Mouse (Mus musculus) heart, embryonic 11.5 days (tissue): ENCODE data around the gene Mrps34. TPM values are rescaled to one million over a fixed set of nuclear protein-coding genes. Genes with fewer than 3 reads are reported as not detected.

Experiments
- ATAC-seq: fragments of 200-750 bp; cut with Nextera tagmentation; replicated peaks from 2 replicates; pipeline ENCODE4 v1.8.0; 2017; ENCODE audit warnings: moderate library complexity; ENCODE audit not compliant: insufficient number of reproducible peaks, low FRiP score, low TSS enrichment
- H3K27ac ChIP-seq: fragments of 300-500 bp; sonication (generic); 2 replicates; pipeline ENCODE4 v1.5.1; 2014; ENCODE audit warnings: mild to moderate bottlenecking, low read depth, low read length
- H3K27me3 ChIP-seq: fragments of 300-500 bp; sonication (generic); 2 replicates; pipeline ENCODE4 v1.6.1; 2014; ENCODE audit warnings: mild to moderate bottlenecking, low read length, mixed read lengths; ENCODE audit not compliant: control insufficient read depth, insufficient read depth
- H3K36me3 ChIP-seq: fragments of 300-500 bp; sonication (generic); 2 replicates; pipeline ENCODE4 v1.6.1; 2014; ENCODE audit warnings: mild to moderate bottlenecking, low read length, moderate library complexity, mixed read lengths; ENCODE audit not compliant: control insufficient read depth, insufficient read depth
- H3K4me1 ChIP-seq: fragments of 300-500 bp; sonication (generic); 2 replicates; pipeline ENCODE4 v1.6.1; 2014; ENCODE audit warnings: low read length; ENCODE audit not compliant: control insufficient read depth, insufficient read depth
- H3K4me2 ChIP-seq: fragments of 300-500 bp; sonication (generic); 2 replicates; pipeline ENCODE4 v1.6.1; 2014; ENCODE audit warnings: mild to moderate bottlenecking, moderate library complexity
- H3K4me3 ChIP-seq: fragments of 300-500 bp; sonication (generic); 2 replicates; pipeline ENCODE4 v1.5.1; 2014; ENCODE audit warnings: low read depth, low read length
- H3K9ac ChIP-seq: fragments of 300-500 bp; sonication (generic); 2 replicates; pipeline ENCODE4 v1.6.1; 2014; ENCODE audit warnings: mild to moderate bottlenecking, low read depth, low read length, moderate library complexity
- H3K9me3 ChIP-seq: fragments of 300-500 bp; sonication (generic); replicated peaks from 2 replicates; pipeline ENCODE4 v1.6.1; 2016; ENCODE audit warnings: low read length; ENCODE audit not compliant: control insufficient read depth
- WGBS: fragments of 180-500 bp; shearing (Covaris S2); extraction: QIAGEN DNeasy Blood & Tissue Kit; methylation state at CpG from one replicate; pipeline ENCODE4 v1.1.7; 2014; ENCODE audit not compliant: insufficient replicate concordance; 5-methylcytosine and 5-hydroxymethylcytosine counted together
- polyA plus RNA-seq: library from polyadenylated mRNA; unstranded; fragments of >200 nt; fragmentation: Nextera tagmentation; extraction: Ambion mirVana; gene quantifications from 2 replicates; pipeline ENCODE4 v1.2.1, GENCODE M21; 2014

Gene Mrps34
- polyA plus RNA-seq, 1 experiment from 2014 or later, result 85.6 TPM

GRCm38 (mm10) chr17:24899153-24899552 lies 4.2 kb downstream of the Mrps34 start:
- Histone ChIP-seq H3K9ac (no peak overlapping the region; the same call in 1 of the 2 replicates), H3K4me1 (peaks cover 31% of the 10 kb centered on the region), H3K27ac (no peak overlapping the region), H3K27me3 (no peaks in the 10 kb centered on the region), H3K9me3 (no peaks in the 10 kb centered on the region), H3K4me2 (no peak overlapping the region), H3K4me3 (no peak overlapping the region), H3K36me3 (peaks cover 48% of the 10 kb centered on the region)
- 77% methylated on average over 5 of the region's 5 CpGs for WGBS
- ATAC-seq, result no peak

- no peak for ATAC-seq
- Histone ChIP-seq H3K9ac (no peak overlapping the region), H3K36me3 (peaks cover 56% of the 10 kb centered on the region), H3K27me3 (no peaks in the 10 kb centered on the region), H3K4me1 (peaks cover 27% of the 10 kb centered on the region), H3K4me2 (no peak overlapping the region), H3K9me3 (no peaks in the 10 kb centered on the region), H3K4me3 (no peak overlapping the region), H3K27ac (no peak overlapping the region)
- WGBS, result 93% methylated on average over 6 of the region's 6 CpGs
Observed at GRCm38 (mm10) chr17:24900014-24900413, 5.1 kb downstream of the Mrps34 start.

- Histone ChIP-seq H3K4me1 (peaks cover 11% of the 10 kb centered on the region), H3K9me3 (no peaks in the 10 kb centered on the region), H3K27me3 (no peaks in the 10 kb centered on the region), H3K4me2 (no peak overlapping the region), H3K36me3 (peaks cover 68% of the 10 kb centered on the region), H3K27ac (no peak overlapping the region), H3K9ac (no peak overlapping the region), H3K4me3 (no peak overlapping the region)
- ATAC-seq, result no peak
- WGBS, result 87% methylated on average over 5 of the region's 5 CpGs
Observed at GRCm38 (mm10) chr17:24902124-24902523, 7.2 kb downstream of the Mrps34 start.

- H3K9me3 ChIP-seq, result no peaks in the 10 kb centered on the region
- WGBS, result 59% methylated on average over 9 of the region's 9 CpGs
- ATAC-seq, result peak; percentile 77
- H3K36me3 ChIP-seq, result peaks cover 67% of the 10 kb centered on the region
- 0 out of 2 replicates have a peak overlapping the region, but pooled peaks have one; percentile 35 for H3K4me2 ChIP-seq
- peaks cover 4% of the 10 kb centered on the region; the same call in 1 of the 2 replicates for H3K4me1 ChIP-seq
- H3K27me3 ChIP-seq, result no peaks in the 10 kb centered on the region
- H3K27ac ChIP-seq, result peak overlapping the region; percentile 67
- no peak overlapping the region for H3K9ac ChIP-seq
- H3K4me3 ChIP-seq, result no peak overlapping the region
Observed at GRCm38 (mm10) chr17:24902671-24903474, 8.0 kb downstream of the Mrps34 start.

GRCm38 (mm10) chr17:24903767-24904166 lies 8.9 kb downstream of the Mrps34 start:
- 90% methylated on average over 9 of the region's 9 CpGs for WGBS
- no peak overlapping the region for H3K4me3 ChIP-seq
- no peaks in the 10 kb centered on the region for H3K9me3 ChIP-seq
- 0 out of 2 replicates have a peak, but pooled peaks cover 3% of the 10 kb centered on the region for H3K4me1 ChIP-seq
- no peaks in the 10 kb centered on the region for H3K27me3 ChIP-seq
- no peak overlapping the region for H3K27ac ChIP-seq
- H3K4me2 ChIP-seq, result no peak overlapping the region
- H3K9ac ChIP-seq, result no peak overlapping the region
- H3K36me3 ChIP-seq, result peaks cover 64% of the 10 kb centered on the region
- ATAC-seq, result no peak

GRCm38 (mm10) chr17:24907591-24907990 lies 12.7 kb downstream of the Mrps34 start:
- 89% methylated on average over 2 of the region's 2 CpGs for WGBS

GRCm38 (mm10) chr17:24913984-24914383 lies 19.1 kb downstream of the Mrps34 start:
- Histone ChIP-seq H3K4me3 (no peak overlapping the region), H3K9me3 (no peaks in the 10 kb centered on the region), H3K4me1 (no peaks in the 10 kb centered on the region), H3K4me2 (no peak overlapping the region), H3K36me3 (peaks cover 37% of the 10 kb centered on the region), H3K27ac (no peak overlapping the region), H3K27me3 (no peaks in the 10 kb centered on the region), H3K9ac (no peak overlapping the region)
- ATAC-seq, result no peak

More at GRCm38 (mm10) chr17:24907591-24907990, 12.7 kb downstream of the Mrps34 start:
- Histone ChIP-seq H3K27ac (no peak overlapping the region), H3K9ac (no peak overlapping the region), H3K4me3 (no peak overlapping the region), H3K9me3 (no peaks in the 10 kb centered on the region), H3K36me3 (peaks cover 33% of the 10 kb centered on the region), H3K4me1 (no peaks in the 10 kb centered on the region), H3K27me3 (no peaks in the 10 kb centered on the region), H3K4me2 (no peak overlapping the region)
- ATAC-seq, result no peak

- peaks cover 52% of the 10 kb centered on the region for H3K36me3 ChIP-seq
- no peak overlapping the region for H3K4me2 ChIP-seq
- H3K27me3 ChIP-seq, result no peaks in the 10 kb centered on the region
- no peak for ATAC-seq
- H3K4me1 ChIP-seq, result no peaks in the 10 kb centered on the region
- WGBS, result 100% methylated on average over 1 of the region's 1 CpGs
- no peak overlapping the region for H3K9ac ChIP-seq
- H3K9me3 ChIP-seq, result no peaks in the 10 kb centered on the region
- no peak overlapping the region for H3K27ac ChIP-seq
- H3K4me3 ChIP-seq, result no peak overlapping the region
Observed at GRCm38 (mm10) chr17:24923246-24923645, 28.3 kb downstream of the Mrps34 start.

- Histone ChIP-seq H3K4me1 (peaks cover 5% of the 10 kb centered on the region), H3K36me3 (peaks cover 16% of the 10 kb centered on the region)
- no peak for ATAC-seq
Observed at GRCm38 (mm10) chr17:24929506-24929905, 34.6 kb downstream of the Mrps34 start.

More at GRCm38 (mm10) chr17:24929506-24929905, 34.6 kb downstream of the Mrps34 start:
- Histone ChIP-seq H3K27ac (no peak overlapping the region), H3K9me3 (no peaks in the 10 kb centered on the region), H3K27me3 (no peaks in the 10 kb centered on the region), H3K4me2 (no peak overlapping the region), H3K4me3 (no peak overlapping the region), H3K9ac (no peak overlapping the region)
- WGBS, result 75% methylated on average over 1 of the region's 1 CpGs
